Mouse (Mus musculus) layer of hippocampus, adult 2 months (tissue): ENCODE data around the gene Mrgprf. TPM values are rescaled to one million over a fixed set of nuclear protein-coding genes. Genes with fewer than 3 reads are reported as not detected.

Experiments
- DNase-seq, 2 experiments: peaks; one replicate each; pipeline ENCODE4 v3.0.0; 2022; ENCODE audit warnings: low spot score in 2 of 2
- H3K27ac ChIP-seq: fragments of 200-600 bp; 2 replicates; pipeline ENCODE4 v1.8.1; 2022
- H3K4me3 ChIP-seq: fragments of 200-600 bp; 2 replicates; pipeline ENCODE4 v1.8.1; 2022; ENCODE audit warnings: mild to moderate bottlenecking
- CTCF ChIP-seq: fragments of 200-600 bp; conservative IDR thresholded peaks from 2 replicates; pipeline ENCODE4 v1.8.1; 2022; ENCODE audit warnings: antibody characterized with exemption, mild to moderate bottlenecking, moderate library complexity
- total RNA-seq, 2 experiments: library from RNA; stranded (reverse); gene quantifications; 2 replicates each; pipeline ENCODE4 v1.2.3; 2021

Mrgprf gene
- total RNA-seq, 2 experiments from 2014 or later = 0.42 to 1.4 TPM

GRCm38 (mm10) chr7:145304153-145304552 is 3.5 kb downstream of the Mrgprf start:
- no peak overlapping the region for H3K4me3 ChIP-seq
- TF ChIP-seq CTCF = no peak
- H3K27ac ChIP-seq = no peak overlapping the region
- no peak for DNase-seq

GRCm38 (mm10) chr7:145307636-145308035 is 7.0 kb downstream of the Mrgprf start:
- DNase-seq = no peak
- no peak for TF ChIP-seq CTCF
- Histone ChIP-seq H3K4me3 (no peak overlapping the region), H3K27ac (no peak overlapping the region)

GRCm38 (mm10) chr7:145308061-145308675 is 7.5 kb downstream of the Mrgprf start:
- peak in 1 of 2 experiments; percentile 23 for DNase-seq
- no peak for TF ChIP-seq CTCF
- H3K4me3 ChIP-seq = no peak overlapping the region; the same call in 1 of the 2 replicates
- H3K27ac ChIP-seq = no peak overlapping the region

- no peak for TF ChIP-seq CTCF
- no peak for DNase-seq
- Histone ChIP-seq H3K4me3 (no peak overlapping the region), H3K27ac (no peak overlapping the region)
These were observed 8.2 kb downstream of the Mrgprf start for GRCm38 (mm10) chr7:145308866-145309265.

GRCm38 (mm10) chr7:145309877-145310276 is 9.2 kb downstream of the Mrgprf start:
- no peak for DNase-seq
- H3K27ac ChIP-seq = no peak overlapping the region
- no peak for TF ChIP-seq CTCF

GRCm38 (mm10) chr7:145310526-145310925 is 9.9 kb downstream of the Mrgprf start:
- H3K27ac ChIP-seq = no peak overlapping the region
- no peak for DNase-seq
- no peak for TF ChIP-seq CTCF
- no peak overlapping the region for H3K4me3 ChIP-seq

More at GRCm38 (mm10) chr7:145309877-145310276, 9.2 kb downstream of the Mrgprf start:
- no peak overlapping the region for H3K4me3 ChIP-seq

GRCm38 (mm10) chr7:145312137-145312536 is 11.5 kb downstream of the Mrgprf start:
- TF ChIP-seq CTCF = no peak
- DNase-seq = no peak
- H3K4me3 ChIP-seq = no peak overlapping the region
- no peak overlapping the region for H3K27ac ChIP-seq

- no peak within 1 kb of the TSS for H3K4me3 ChIP-seq
- TF ChIP-seq CTCF = no peak
- H3K27ac ChIP-seq = no peak within 1 kb of the TSS
- no peak for DNase-seq
These were observed 14.3 kb downstream of the Mrgprf start, which contains the start of gene Mrgprd for GRCm38 (mm10) chr7:145314785-145315411. Gene Mrgprd, plus strand, starts transcription at chr7:145314835.

- peak in 1 of 2 experiments; percentile 20 for DNase-seq
- H3K4me3 ChIP-seq = no peak overlapping the region
- H3K27ac ChIP-seq = peak overlapping the region; percentile 46
- TF ChIP-seq CTCF = no peak
These were observed 16.9 kb downstream of the Mrgprf start for GRCm38 (mm10) chr7:145317522-145317921.

- Histone ChIP-seq H3K27ac (no peak overlapping the region), H3K4me3 (no peak overlapping the region)
- TF ChIP-seq CTCF = no peak
- DNase-seq = peak in 1 of 2 experiments; percentile 49
These were observed 18.9 kb downstream of the Mrgprf start for GRCm38 (mm10) chr7:145319481-145319880.

- no peak for TF ChIP-seq CTCF
- Histone ChIP-seq H3K27ac (no peak overlapping the region), H3K4me3 (no peak overlapping the region)
- DNase-seq = no peak
These were observed 23.0 kb downstream of the Mrgprf start for GRCm38 (mm10) chr7:145323607-145324006.

- TF ChIP-seq CTCF = no peak
- Histone ChIP-seq H3K27ac (no peak overlapping the region), H3K4me3 (no peak overlapping the region)
- DNase-seq = no peak
These were observed 25.1 kb downstream of the Mrgprf start for GRCm38 (mm10) chr7:145325697-145326096.

GRCm38 (mm10) chr7:145329982-145330381 is 29.4 kb downstream of the Mrgprf start:
- no peak overlapping the region for H3K27ac ChIP-seq
- TF ChIP-seq CTCF = no peak
- H3K4me3 ChIP-seq = no peak overlapping the region
- no peak for DNase-seq

GRCm38 (mm10) chr7:145330641-145331040 is 30.0 kb downstream of the Mrgprf start:
- DNase-seq = no peak
- TF ChIP-seq CTCF = peak; percentile 36
- Histone ChIP-seq H3K4me3 (no peak overlapping the region), H3K27ac (no peak overlapping the region)
